Comparison of ENCODE assay signal across 21 mouse cellular contexts in the genomic region with DNA sequence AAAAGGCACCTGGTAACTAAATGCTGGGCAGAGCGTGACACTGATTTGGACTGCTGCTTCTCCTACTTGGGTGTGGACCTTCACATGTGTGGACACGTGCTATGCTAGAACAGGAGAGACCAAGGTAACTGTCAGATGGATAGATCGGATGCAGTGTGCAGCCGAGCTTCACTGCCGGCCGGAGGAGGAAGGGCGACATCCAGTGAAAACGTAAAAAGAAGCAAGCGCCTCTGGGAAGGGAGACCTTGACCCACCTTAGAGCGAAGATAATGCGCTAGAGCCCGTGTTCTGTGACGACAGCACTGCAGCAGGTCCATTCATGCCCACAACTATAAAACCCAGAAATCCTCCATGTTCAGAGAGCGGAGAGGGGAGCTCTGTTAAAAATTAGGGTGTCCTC.
"Had no signal": no experiment of that assay in that cellular context is flagged by ENCODE, and none has a peak within 500 bp of the region (broad histone marks: within the 10 kb centered on the region; RNA-seq: fewer than 3 reads in every experiment).

No protein-coding gene starts in this region.

- H3K4me2 ChIP-seq: limb, embryonic 12.5 days; limb, embryonic 15.5 days; liver, embryonic 11.5 days; lung, embryonic 14.5 days; midbrain, embryonic 13.5 days; neural tube, embryonic 13.5 days had no signal

- H3K9me3 ChIP-seq: limb, embryonic 12.5 days; limb, embryonic 15.5 days; megakaryocyte, embryonic 14.5 days; midbrain, embryonic 10.5 days; midbrain, embryonic 13.5 days; neural tube, embryonic 13.5 days had no signal

- H3K4me3 ChIP-seq: limb, embryonic 12.5 days; limb, embryonic 15.5 days; megakaryocyte, embryonic 14.5 days; midbrain, embryonic 10.5 days; midbrain, embryonic 13.5 days; myocyte; neural tube, embryonic 13.5 days had no signal

- H3K9ac ChIP-seq: limb, embryonic 12.5 days; limb, embryonic 15.5 days; liver, embryonic 14.5 days; liver, postnatal 0 days; lung, embryonic 14.5 days; midbrain, embryonic 13.5 days; neural tube, embryonic 13.5 days had no signal

- H3K27me3 ChIP-seq: limb, embryonic 12.5 days; limb, embryonic 15.5 days; megakaryocyte, embryonic 14.5 days; midbrain, embryonic 13.5 days; neural tube, embryonic 13.5 days had no signal

- H3K27ac ChIP-seq: limb, embryonic 12.5 days; limb, embryonic 15.5 days; liver, embryonic 14.5 days; midbrain, embryonic 10.5 days; midbrain, embryonic 13.5 days; neural tube, embryonic 13.5 days had no signal

- ATAC-seq: liver, postnatal 0 days; lung, postnatal 0 days; midbrain, embryonic 13.5 days; midbrain, embryonic 16.5 days had no signal

- DNase-seq: kidney, postnatal 14 days; kidney, postnatal 4 days; left cerebral cortex, postnatal 4 days; liver, postnatal 0 days; lung, embryonic 14.5 days; lung, postnatal 36 days; retina, postnatal 1 day; right cerebral cortex, postnatal 25 days; thymus, adult 18-20 months; thymus, postnatal 36 days had no signal

- H3K4me1 ChIP-seq: limb, embryonic 15.5 days had no signal
